Mouse (Mus musculus): ENCODE data around the gene Fgfr2. TPM values are rescaled to one million over a fixed set of nuclear protein-coding genes. Genes with fewer than 3 reads are reported as not detected.
"Not testable (repeated sequence)": the region's sequence is repeated elsewhere in the genome, so short reads cannot be mapped to it uniquely, and the experiment has no call there.

Gene Fgfr2
- polyA plus RNA-seq, 1 experiment from 2014 or later: 11.4 TPM

DNA sequence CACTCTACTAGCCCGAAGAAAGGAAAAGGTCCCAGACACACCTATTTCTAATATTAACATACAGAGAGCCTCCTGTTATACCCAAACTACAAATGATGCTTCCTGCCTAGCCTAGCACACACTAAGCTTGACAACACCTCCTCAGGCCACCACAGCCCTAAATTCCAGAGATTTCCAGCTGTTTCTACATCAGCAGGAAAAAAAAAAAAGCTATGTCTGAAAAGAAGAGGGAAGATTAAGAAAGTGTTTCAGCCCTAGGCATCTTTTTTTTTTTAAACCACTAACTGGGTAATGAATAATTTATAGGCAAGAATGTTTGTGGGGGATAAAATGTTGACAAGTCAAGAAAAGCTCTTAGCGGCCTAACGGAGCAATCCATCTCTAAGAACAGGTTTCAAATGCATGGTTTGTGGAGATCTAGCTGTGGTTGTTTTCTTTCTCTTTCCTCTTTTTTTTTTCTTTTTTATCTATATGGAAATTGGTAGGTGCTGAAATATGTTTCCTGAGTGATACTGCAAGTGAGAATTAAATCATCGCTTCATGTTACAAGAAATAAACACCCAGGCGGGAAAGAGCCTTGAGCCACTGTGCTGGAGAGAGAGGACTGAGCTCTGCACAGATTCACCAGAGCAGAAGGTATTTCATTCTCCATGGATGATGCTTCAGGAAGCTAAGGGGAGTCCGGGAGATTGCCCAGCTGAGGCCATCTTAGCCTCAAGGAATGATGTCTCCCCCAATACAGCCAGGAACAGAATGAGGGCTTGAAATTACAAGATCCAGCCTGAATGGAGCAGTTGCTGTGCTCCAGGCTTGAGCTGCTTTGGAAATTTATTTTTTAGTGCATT, 673.0 kb downstream of the Fgfr2 start:
- Histone ChIP-seq H3K9ac (ENCODE audit: low read depth, low read length) (no peak overlapping the region), H3K36me3 (ENCODE audit: control insufficient read depth, insufficient read depth) (no peaks in the 10 kb centered on the region), H3K27me3 (ENCODE audit: control insufficient read depth, insufficient read depth, low read depth, low read length) (no peaks in the 10 kb centered on the region), H3K9me3 (replicated peaks; ENCODE audit: control insufficient read depth, low read length) (peaks cover 2% of the 10 kb centered on the region; the same call in 1 of the 2 replicates), H3K4me3 (ENCODE audit: low read depth, low read length) (no peak overlapping the region), H3K27ac (ENCODE audit: low read length) (no peak overlapping the region), H3K4me2 (ENCODE audit: low read depth, low read length) (no peak overlapping the region), H3K4me1 (ENCODE audit: control insufficient read depth, low read depth, low read length) (no peaks in the 10 kb centered on the region)
- WGBS (ENCODE audit: insufficient replicate concordance): 52% methylated on average over 6 of the region's 6 CpGs
- ATAC-seq (ENCODE audit: low read depth): no peak

DNA sequence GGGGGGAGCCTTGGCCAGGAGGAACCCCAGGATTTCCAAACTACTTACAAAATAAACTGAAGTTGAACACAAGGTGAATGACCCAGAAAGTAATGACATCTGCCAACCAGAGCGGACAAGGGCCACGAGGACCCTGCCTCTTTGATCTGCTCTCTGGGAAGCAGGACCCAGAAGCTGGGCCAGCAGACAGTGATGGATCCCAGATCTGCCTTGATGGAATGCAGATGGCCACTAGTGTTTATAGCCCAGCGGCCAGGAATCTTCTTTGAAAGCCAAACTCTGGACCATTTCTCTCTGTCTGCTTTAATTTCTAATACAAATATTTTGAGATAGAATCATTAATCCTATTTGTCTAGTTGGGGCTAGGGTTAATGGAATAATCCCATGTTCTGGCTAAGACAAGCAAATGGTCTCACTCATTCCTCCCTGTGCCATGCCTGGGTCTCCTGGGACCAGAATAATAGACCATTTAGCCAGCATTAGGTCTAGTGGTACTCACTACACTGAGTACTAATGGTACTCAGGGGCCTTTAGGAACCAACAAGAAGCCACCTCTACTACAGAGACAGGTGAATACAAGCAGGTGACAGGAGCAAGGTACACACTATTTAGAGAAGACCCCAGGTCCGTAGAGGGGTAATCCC, 674.5 kb downstream of the Fgfr2 start:
- 56% methylated on average over 4 of the region's 4 CpGs for WGBS (ENCODE audit: insufficient replicate concordance)
- Histone ChIP-seq H3K9me3 (replicated peaks; ENCODE audit: control insufficient read depth, low read length) (peaks cover 2% of the 10 kb centered on the region; the same call in 1 of the 2 replicates), H3K27ac (ENCODE audit: low read length) (no peak overlapping the region), H3K4me2 (ENCODE audit: low read depth, low read length) (no peak overlapping the region), H3K36me3 (ENCODE audit: control insufficient read depth, insufficient read depth) (no peaks in the 10 kb centered on the region), H3K4me1 (ENCODE audit: control insufficient read depth, low read depth, low read length) (no peaks in the 10 kb centered on the region), H3K27me3 (ENCODE audit: control insufficient read depth, insufficient read depth, low read depth, low read length) (no peaks in the 10 kb centered on the region), H3K9ac (ENCODE audit: low read depth, low read length) (no peak overlapping the region), H3K4me3 (ENCODE audit: low read depth, low read length) (no peak overlapping the region)
- ATAC-seq (ENCODE audit: low read depth): no peak

DNA sequence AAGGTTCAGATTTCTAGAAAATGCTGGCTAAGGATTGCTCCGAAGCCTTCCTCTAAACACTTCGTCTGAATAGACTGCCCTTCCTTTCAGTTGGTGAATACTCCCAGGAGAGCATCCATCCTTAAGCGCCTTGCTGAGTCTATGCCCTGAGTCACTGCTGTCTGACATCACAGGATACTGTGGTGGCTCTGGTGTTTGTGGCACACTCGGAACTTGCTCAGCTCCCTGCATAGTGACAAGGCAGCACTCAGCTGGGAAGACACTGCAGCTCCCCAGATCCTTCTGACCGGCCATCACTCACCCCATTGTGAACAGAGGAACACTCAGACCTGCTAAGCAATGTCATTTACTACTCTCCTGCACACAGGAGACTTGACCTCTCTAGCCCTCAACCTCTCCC, 675.6 kb downstream of the Fgfr2 start:
- Histone ChIP-seq H3K36me3 (ENCODE audit: control insufficient read depth, insufficient read depth) (no peaks in the 10 kb centered on the region), H3K4me2 (ENCODE audit: low read depth, low read length) (no peak overlapping the region), H3K27ac (ENCODE audit: low read length) (no peak overlapping the region), H3K9ac (ENCODE audit: low read depth, low read length) (no peak overlapping the region), H3K27me3 (ENCODE audit: control insufficient read depth, insufficient read depth, low read depth, low read length) (no peaks in the 10 kb centered on the region), H3K4me3 (ENCODE audit: low read depth, low read length) (no peak overlapping the region), H3K9me3 (replicated peaks; ENCODE audit: control insufficient read depth, low read length) (peaks cover 2% of the 10 kb centered on the region; the same call in 1 of the 2 replicates), H3K4me1 (ENCODE audit: control insufficient read depth, low read depth, low read length) (no peaks in the 10 kb centered on the region)
- WGBS (ENCODE audit: insufficient replicate concordance): 52% methylated on average over 5 of the region's 5 CpGs
- ATAC-seq (ENCODE audit: low read depth): no peak

DNA sequence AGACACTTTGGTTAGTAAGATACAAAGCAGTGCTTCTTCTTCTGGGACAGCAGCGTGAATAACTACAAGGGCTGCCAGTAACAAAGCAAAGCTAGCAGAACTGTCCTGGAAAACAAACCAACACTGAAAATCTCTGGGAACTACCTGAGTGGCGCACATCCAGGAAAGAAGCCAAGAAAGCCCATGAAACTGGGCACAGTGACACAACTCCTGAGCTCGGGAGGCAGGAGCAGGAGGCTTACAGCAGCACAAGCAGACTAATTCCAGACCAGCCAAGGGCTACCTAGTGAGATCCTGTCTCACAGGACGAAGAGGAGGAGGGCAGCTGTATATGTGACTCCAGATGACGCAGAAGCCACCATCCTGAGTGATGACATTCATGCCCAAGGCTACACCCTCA, 676.3 kb downstream of the Fgfr2 start:
- Histone ChIP-seq H3K36me3 (ENCODE audit: control insufficient read depth, insufficient read depth) (no peaks in the 10 kb centered on the region), H3K9me3 (replicated peaks; ENCODE audit: control insufficient read depth, low read length) (peaks cover 2% of the 10 kb centered on the region; the same call in 1 of the 2 replicates), H3K4me2 (ENCODE audit: low read depth, low read length) (no peak overlapping the region), H3K9ac (ENCODE audit: low read depth, low read length) (no peak overlapping the region), H3K4me3 (ENCODE audit: low read depth, low read length) (no peak overlapping the region), H3K27me3 (ENCODE audit: control insufficient read depth, insufficient read depth, low read depth, low read length) (no peaks in the 10 kb centered on the region), H3K27ac (ENCODE audit: low read length) (no peak overlapping the region), H3K4me1 (ENCODE audit: control insufficient read depth, low read depth, low read length) (no peaks in the 10 kb centered on the region)
- no peak for ATAC-seq (ENCODE audit: low read depth)
- WGBS (ENCODE audit: insufficient replicate concordance): 68% methylated on average over 5 of the region's 5 CpGs

DNA sequence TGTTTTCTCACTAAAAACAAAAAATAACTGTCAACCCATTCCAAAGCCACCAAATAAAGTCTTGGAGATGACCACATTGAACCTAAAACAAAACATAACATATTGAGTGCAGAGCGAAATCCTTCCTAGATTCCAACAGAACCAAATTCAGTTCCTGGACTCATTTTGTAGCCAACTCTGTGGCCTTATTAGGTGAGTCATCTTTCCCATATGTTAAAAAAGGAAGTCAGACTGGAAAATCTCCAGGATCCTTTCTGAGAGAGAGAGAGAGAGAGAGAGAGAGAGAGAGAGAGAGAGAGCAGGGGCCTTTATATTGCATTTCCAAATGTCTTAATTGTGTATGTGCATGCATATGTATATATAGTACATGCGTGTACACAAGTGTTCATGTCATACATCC, 678.9 kb downstream of the Fgfr2 start:
- H3K4me3 ChIP-seq (ENCODE audit: low read depth, low read length): no peak overlapping the region
- H3K4me2 ChIP-seq (ENCODE audit: low read depth, low read length): no peak overlapping the region
- H3K4me1 ChIP-seq (ENCODE audit: control insufficient read depth, low read depth, low read length): no peaks in the 10 kb centered on the region
- no peak overlapping the region for H3K27ac ChIP-seq (ENCODE audit: low read length)
- H3K36me3 ChIP-seq (ENCODE audit: control insufficient read depth, insufficient read depth): no peaks in the 10 kb centered on the region
- no peaks in the 10 kb centered on the region for H3K27me3 ChIP-seq (ENCODE audit: control insufficient read depth, insufficient read depth, low read depth, low read length)
- H3K9me3 ChIP-seq (replicated peaks; ENCODE audit: control insufficient read depth, low read length): peaks cover 2% of the 10 kb centered on the region; the same call in 1 of the 2 replicates
- WGBS (ENCODE audit: insufficient replicate concordance): 72% methylated on average over 2 of the region's 2 CpGs
- H3K9ac ChIP-seq (ENCODE audit: low read depth, low read length): no peak overlapping the region
- ATAC-seq (ENCODE audit: low read depth): no peak

DNA sequence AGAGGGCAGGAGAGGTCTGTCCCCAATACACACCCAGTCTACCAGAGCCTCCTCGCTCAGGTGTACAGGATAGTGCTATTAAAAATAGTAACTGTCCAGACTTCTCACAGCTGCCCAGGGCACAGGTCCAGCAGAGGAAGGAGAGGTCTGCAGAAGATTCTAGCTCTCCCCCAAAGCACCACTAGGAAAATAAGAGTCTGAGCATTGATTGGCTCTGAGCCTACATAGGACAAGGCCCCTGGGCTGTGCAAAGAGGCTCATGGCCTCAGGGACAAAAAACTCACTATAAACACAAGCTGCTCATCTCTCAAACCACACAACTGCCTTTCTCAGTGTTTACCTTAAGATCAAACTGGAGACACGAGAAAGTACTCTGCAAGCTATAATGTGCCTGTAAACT, 679.4 kb downstream of the Fgfr2 start:
- no peaks in the 10 kb centered on the region for H3K36me3 ChIP-seq (ENCODE audit: control insufficient read depth, insufficient read depth)
- H3K4me3 ChIP-seq (ENCODE audit: low read depth, low read length): no peak overlapping the region
- ATAC-seq (ENCODE audit: low read depth): no peak
- no peak overlapping the region for H3K4me2 ChIP-seq (ENCODE audit: low read depth, low read length)
- H3K27me3 ChIP-seq (ENCODE audit: control insufficient read depth, insufficient read depth, low read depth, low read length): no peaks in the 10 kb centered on the region
- WGBS (ENCODE audit: insufficient replicate concordance): 70% methylated on average over 2 of the region's 2 CpGs
- H3K4me1 ChIP-seq (ENCODE audit: control insufficient read depth, low read depth, low read length): no peaks in the 10 kb centered on the region
- H3K9me3 ChIP-seq (replicated peaks; ENCODE audit: control insufficient read depth, low read length): peaks cover 2% of the 10 kb centered on the region; the same call in 1 of the 2 replicates
- no peak overlapping the region for H3K27ac ChIP-seq (ENCODE audit: low read length)
- H3K9ac ChIP-seq (ENCODE audit: low read depth, low read length): no peak overlapping the region

DNA sequence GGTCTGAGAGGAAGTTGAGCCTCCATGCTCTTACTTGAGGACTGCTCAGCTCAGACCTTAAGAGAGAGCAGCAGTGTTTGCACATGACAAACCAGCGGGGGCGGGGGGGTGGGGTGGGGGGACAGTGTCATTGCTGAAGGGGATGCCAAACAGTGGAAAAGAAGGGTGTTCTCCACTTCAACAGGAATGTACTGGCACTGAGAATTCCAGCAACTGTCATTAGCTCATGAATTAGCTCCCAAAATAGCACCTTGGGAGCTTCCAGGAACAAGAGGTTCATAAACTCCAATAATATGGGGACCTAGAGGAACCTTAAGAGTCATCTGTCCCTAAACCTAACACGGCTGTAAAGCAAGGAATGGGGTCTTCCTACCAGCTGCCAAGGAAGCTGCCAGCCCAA, 680.0 kb downstream of the Fgfr2 start:
- WGBS (ENCODE audit: insufficient replicate concordance): 70% methylated on average over 3 of the region's 3 CpGs
- Histone ChIP-seq H3K4me1 (ENCODE audit: control insufficient read depth, low read depth, low read length) (no peaks in the 10 kb centered on the region), H3K9me3 (replicated peaks; ENCODE audit: control insufficient read depth, low read length) (peaks cover 2% of the 10 kb centered on the region; the same call in 1 of the 2 replicates), H3K27me3 (ENCODE audit: control insufficient read depth, insufficient read depth, low read depth, low read length) (no peaks in the 10 kb centered on the region), H3K4me3 (ENCODE audit: low read depth, low read length) (no peak overlapping the region), H3K27ac (ENCODE audit: low read length) (no peak overlapping the region), H3K9ac (ENCODE audit: low read depth, low read length) (no peak overlapping the region), H3K36me3 (ENCODE audit: control insufficient read depth, insufficient read depth) (no peaks in the 10 kb centered on the region), H3K4me2 (ENCODE audit: low read depth, low read length) (no peak overlapping the region)
- ATAC-seq (ENCODE audit: low read depth): no peak

DNA sequence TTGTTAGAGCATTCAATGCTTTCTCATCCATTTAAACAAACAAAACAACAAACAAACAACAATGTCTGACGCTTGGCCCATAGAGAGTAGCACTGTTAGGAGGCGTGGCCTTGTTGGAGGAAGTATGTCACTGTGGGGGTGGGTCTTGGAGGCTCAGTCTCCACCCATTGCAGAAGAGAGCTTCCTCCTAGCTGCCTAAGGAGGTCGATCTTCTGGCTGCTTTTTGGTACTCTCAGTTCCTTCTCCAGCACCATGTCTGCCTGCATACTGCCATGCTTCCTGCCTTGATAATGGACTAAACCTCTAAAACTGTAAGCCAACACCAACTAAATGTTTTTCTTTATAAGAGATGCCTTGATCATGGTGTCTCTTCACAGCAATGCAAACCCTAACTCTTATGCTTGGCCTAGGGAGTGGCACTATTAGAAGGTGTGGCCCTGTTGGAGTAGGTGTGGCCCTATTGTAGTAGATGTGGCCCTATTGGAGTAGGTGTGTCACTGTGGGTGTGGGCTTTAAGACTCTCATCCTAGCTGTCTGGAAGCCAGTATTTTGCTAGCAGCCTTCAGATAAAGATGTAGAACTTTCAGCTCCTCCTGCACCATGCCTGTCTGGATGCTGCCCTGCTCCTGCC, 680.9 kb downstream of the Fgfr2 start:
- ATAC-seq (ENCODE audit: low read depth): not testable (repeated sequence)

DNA sequence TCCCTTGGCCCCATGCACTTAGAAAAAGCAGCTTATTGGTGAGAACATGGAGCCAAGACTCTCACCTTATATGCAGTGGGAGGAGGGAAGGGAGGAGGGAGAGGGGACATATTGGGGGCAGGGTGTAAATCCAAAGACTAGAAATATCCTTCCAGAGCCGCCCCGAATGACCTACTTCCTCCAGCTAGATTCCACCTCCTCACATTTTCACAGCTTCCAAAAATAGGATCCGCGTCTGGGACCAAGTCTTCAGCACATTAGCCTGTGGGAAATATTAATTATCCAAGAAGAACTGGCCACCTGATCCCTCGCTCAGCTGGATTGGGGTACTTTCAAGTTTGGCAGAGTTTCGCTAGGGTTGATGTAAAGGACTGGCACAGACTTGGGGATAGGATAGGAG, 683.2 kb downstream of the Fgfr2 start:
- Histone ChIP-seq H3K4me2 (ENCODE audit: low read depth, low read length) (no peak overlapping the region), H3K4me1 (ENCODE audit: control insufficient read depth, low read depth, low read length) (no peaks in the 10 kb centered on the region), H3K9me3 (replicated peaks; ENCODE audit: control insufficient read depth, low read length) (no peaks in the 10 kb centered on the region), H3K27me3 (ENCODE audit: control insufficient read depth, insufficient read depth, low read depth, low read length) (no peaks in the 10 kb centered on the region), H3K27ac (ENCODE audit: low read length) (no peak overlapping the region), H3K36me3 (ENCODE audit: control insufficient read depth, insufficient read depth) (no peaks in the 10 kb centered on the region), H3K9ac (ENCODE audit: low read depth, low read length) (no peak overlapping the region), H3K4me3 (ENCODE audit: low read depth, low read length) (no peak overlapping the region)
- WGBS (ENCODE audit: insufficient replicate concordance): 77% methylated on average over 6 of the region's 6 CpGs
- ATAC-seq (ENCODE audit: low read depth): no peak

More for the DNA sequence above, 680.9 kb downstream of the Fgfr2 start:
- not testable (repeated sequence) for H3K4me2 ChIP-seq (ENCODE audit: low read depth, low read length); H3K9ac ChIP-seq (ENCODE audit: low read depth, low read length); H3K4me3 ChIP-seq (ENCODE audit: low read depth, low read length); H3K9me3 ChIP-seq (replicated peaks; ENCODE audit: control insufficient read depth, low read length); H3K27me3 ChIP-seq (ENCODE audit: control insufficient read depth, insufficient read depth, low read depth, low read length); H3K27ac ChIP-seq (ENCODE audit: low read length); H3K36me3 ChIP-seq (ENCODE audit: control insufficient read depth, insufficient read depth); H3K4me1 ChIP-seq (ENCODE audit: control insufficient read depth, low read depth, low read length)
- 51% methylated on average over 3 of the region's 3 CpGs for WGBS (ENCODE audit: insufficient replicate concordance)
